Mouse (Mus musculus) MEL (cell line): ENCODE measurements around the gene Dnajb1. TPM values are rescaled to one million over a fixed set of nuclear protein-coding genes. Genes with fewer than 3 reads are reported as not detected.

Experiments used
- DNase-seq: peaks from one replicate; pipeline ENCODE4 v3.0.0; 2011; ENCODE audit warnings: low read depth, low spot score
- H3K27ac ChIP-seq: 2 replicates; pipeline ENCODE4 v1.5.1; 2012; ENCODE audit warnings: low read depth, mild to moderate bottlenecking, control low read depth, low read length, moderate library complexity; ENCODE audit not compliant: control insufficient read depth
- H3K27me3 ChIP-seq, 2 experiments: fragments of 150-350 bp in 1 of 2; sonication (generic) in 1 of 2; 2 replicates each; pipeline ENCODE4 v1.6.1; 2012; ENCODE audit warnings: low read length in 2 of 2, mild to moderate bottlenecking in 2 of 2, improper control_type of control experiment in 1 of 2, moderate library complexity in 1 of 2; ENCODE audit not compliant: insufficient read depth in 2 of 2, control insufficient read depth in 1 of 2
- H3K36me3 ChIP-seq, 2 experiments: 2 replicates each; pipeline ENCODE4 v1.6.1; 2012 to 2014; ENCODE audit warnings: low read length in 2 of 2, improper control_type of control experiment in 1 of 2, inconsistent platforms in 1 of 2, mild to moderate bottlenecking in 1 of 2; ENCODE audit not compliant: insufficient read depth in 2 of 2, control insufficient read depth in 1 of 2
- H3K4me1 ChIP-seq, 2 experiments: fragments of 150-350 bp in 1 of 2; sonication (generic) in 1 of 2; 2 replicates each; pipeline ENCODE4 v1.6.1; 2012; ENCODE audit warnings: low read length in 2 of 2, improper control_type of control experiment in 1 of 2, mild to moderate bottlenecking in 1 of 2; ENCODE audit not compliant: insufficient read depth in 2 of 2, control insufficient read depth in 1 of 2
- H3K4me3 ChIP-seq, 2 experiments: fragments of 150-350 bp in 1 of 2; sonication (generic) in 1 of 2; 2 replicates each; pipeline ENCODE4 v1.5.1; 2012; ENCODE audit warnings: low read depth in 2 of 2, low read length in 2 of 2, mild to moderate bottlenecking in 2 of 2, moderate library complexity in 2 of 2, control low read depth in 1 of 2, improper control_type of control experiment in 1 of 2; ENCODE audit not compliant: control insufficient read depth in 1 of 2, insufficient read depth in 1 of 2
- H3K79me2 ChIP-seq: 2 replicates; pipeline ENCODE4 v1.6.1; 2012; ENCODE audit warnings: mild to moderate bottlenecking, low read length, moderate library complexity; ENCODE audit not compliant: control insufficient read depth, poor library complexity, insufficient read depth
- H3K9ac ChIP-seq: 2 replicates; pipeline ENCODE4 v1.6.1; 2012; ENCODE audit warnings: low read depth, mild to moderate bottlenecking, control low read depth, low read length, moderate library complexity; ENCODE audit not compliant: control insufficient read depth, poor library complexity, severe bottlenecking
- H3K9me3 ChIP-seq: fragments of 150-350 bp; sonication (generic); replicated peaks from 2 replicates; pipeline ENCODE4 v1.6.1; 2012; ENCODE audit warnings: mild to moderate bottlenecking, low read length, improper control_type of control experiment, moderate library complexity; ENCODE audit not compliant: insufficient read depth
- BHLHE40 ChIP-seq: IDR thresholded peaks from 2 replicates; pipeline ENCODE4 v1.6.1; 2012; ENCODE audit warnings: low read depth, mild to moderate bottlenecking, inconsistent platforms, low read length, improper control_type of control experiment, borderline replicate concordance
- CHD1 ChIP-seq: IDR thresholded peaks from 2 replicates; pipeline ENCODE4 v1.6.1; 2012; ENCODE audit warnings: low read depth, mild to moderate bottlenecking, inconsistent platforms, low read length, improper control_type of control experiment
- CHD2 ChIP-seq: IDR thresholded peaks from 2 replicates; pipeline ENCODE4 v1.6.1; 2011; ENCODE audit warnings: low read length, improper control_type of control experiment
- CTCF ChIP-seq, 3 experiments: IDR thresholded peaks in 2 of 3; conservative IDR thresholded peaks in 1 of 3; 2 replicates each; pipeline ENCODE4 v1.5.1; 2011 to 2012; ENCODE audit warnings: low read length in 3 of 3, low read depth in 2 of 3, mild to moderate bottlenecking in 2 of 3, improper control_type of control experiment in 1 of 3, inconsistent platforms in 1 of 3, mixed read lengths in 1 of 3, moderate library complexity in 1 of 3; ENCODE audit not compliant: control insufficient read depth in 1 of 3, insufficient read depth in 1 of 3, poor library complexity in 1 of 3, severe bottlenecking in 1 of 3
- ETS1 ChIP-seq: IDR thresholded peaks from 2 replicates; pipeline ENCODE4 v1.6.1; 2012; ENCODE audit warnings: low read depth, mild to moderate bottlenecking, inconsistent platforms, low read length, improper control_type of control experiment, moderate library complexity
- GATA1 ChIP-seq: IDR thresholded peaks from 2 replicates; pipeline ENCODE4 v1.6.1; 2011; ENCODE audit warnings: low read depth, low read length, improper control_type of control experiment
- HCFC1 ChIP-seq: IDR thresholded peaks from 2 replicates; pipeline ENCODE4 v1.6.1; 2012; ENCODE audit warnings: low read depth, mild to moderate bottlenecking, inconsistent platforms, low read length, improper control_type of control experiment, moderate library complexity
- JUND ChIP-seq: IDR thresholded peaks from 2 replicates; pipeline ENCODE4 v1.6.1; 2011; ENCODE audit warnings: low read depth, mild to moderate bottlenecking, improper control_type of control experiment, low read length
- KAT2A ChIP-seq: conservative IDR thresholded peaks from 2 replicates; pipeline ENCODE4 v1.6.1; 2012; ENCODE audit warnings: low read depth, low read length, improper control_type of control experiment, inconsistent platforms
- MAX ChIP-seq: IDR thresholded peaks from 2 replicates; pipeline ENCODE4 v1.6.1; 2011; ENCODE audit warnings: low read length, improper control_type of control experiment
- MAZ ChIP-seq: IDR thresholded peaks from 2 replicates; pipeline ENCODE4 v1.6.1; 2012; ENCODE audit warnings: low read depth, mild to moderate bottlenecking, inconsistent platforms, low read length, improper control_type of control experiment
- MEF2A ChIP-seq: IDR thresholded peaks from 2 replicates; pipeline ENCODE4 v1.6.1; 2014; ENCODE audit warnings: low read depth, mild to moderate bottlenecking, inconsistent platforms, low read length, improper control_type of control experiment; ENCODE audit not compliant: poor library complexity, insufficient replicate concordance, severe bottlenecking; ENCODE audit errors: extremely low read depth
- MXI1 ChIP-seq: IDR thresholded peaks from 2 replicates; pipeline ENCODE4 v1.6.1; 2011; ENCODE audit warnings: mild to moderate bottlenecking, low read depth, low read length, improper control_type of control experiment
- NELFE ChIP-seq: IDR thresholded peaks from 2 replicates; pipeline ENCODE4 v1.6.1; 2011; ENCODE audit warnings: low read depth, low read length, improper control_type of control experiment
- NRF1 ChIP-seq: IDR thresholded peaks from 2 replicates; pipeline ENCODE4 v1.6.1; 2014; ENCODE audit warnings: low read depth, mild to moderate bottlenecking, inconsistent platforms, low read length, improper control_type of control experiment, moderate library complexity; ENCODE audit not compliant: poor library complexity, insufficient read depth, severe bottlenecking
- POLR2A ChIP-seq, 2 experiments: IDR thresholded peaks; 2 replicates each; pipeline ENCODE4 v1.6.1; 2011 to 2012; ENCODE audit warnings: low read length in 2 of 2, mild to moderate bottlenecking in 2 of 2, control low read depth in 1 of 2, improper control_type of control experiment in 1 of 2, low read depth in 1 of 2, moderate library complexity in 1 of 2; ENCODE audit not compliant: control insufficient read depth in 1 of 2, insufficient read depth in 1 of 2, poor library complexity in 1 of 2
- POLR2AphosphoS2 ChIP-seq: IDR thresholded peaks from 2 replicates; pipeline ENCODE4 v1.6.1; 2011; ENCODE audit warnings: low read length, improper control_type of control experiment
- POLR2AphosphoS5 ChIP-seq: IDR thresholded peaks from 2 replicates; pipeline ENCODE4 v1.6.1; 2012; ENCODE audit warnings: low read depth, borderline replicate concordance, mild to moderate bottlenecking, inconsistent platforms, low read length, moderate library complexity, mixed read lengths
- SIN3A ChIP-seq: IDR thresholded peaks from 2 replicates; pipeline ENCODE4 v1.6.1; 2012; ENCODE audit warnings: low read length, improper control_type of control experiment, inconsistent platforms
- SMC3 ChIP-seq: IDR thresholded peaks from 2 replicates; pipeline ENCODE4 v1.6.1; 2011; ENCODE audit warnings: low read depth, low read length, improper control_type of control experiment
- TBP ChIP-seq: IDR thresholded peaks from 2 replicates; pipeline ENCODE4 v1.8.0; 2011; ENCODE audit warnings: low read depth, low read length, improper control_type of control experiment
- TCF12 ChIP-seq: IDR thresholded peaks from 2 replicates; pipeline ENCODE4 v1.6.1; 2014; ENCODE audit warnings: low read depth, mild to moderate bottlenecking, inconsistent platforms, low read length, improper control_type of control experiment, moderate library complexity
- UBTF ChIP-seq: IDR thresholded peaks from 2 replicates; pipeline ENCODE4 v1.6.1; 2012; ENCODE audit warnings: low read depth, mild to moderate bottlenecking, inconsistent platforms, low read length, improper control_type of control experiment, moderate library complexity, borderline replicate concordance; ENCODE audit not compliant: insufficient read depth
- ZC3H11A ChIP-seq: IDR thresholded peaks from 2 replicates; pipeline ENCODE4 v1.6.1; 2012; ENCODE audit warnings: low read depth, mild to moderate bottlenecking, inconsistent platforms, low read length, improper control_type of control experiment
- ZKSCAN1 ChIP-seq: IDR thresholded peaks from 2 replicates; pipeline ENCODE4 v1.6.1; 2012; ENCODE audit warnings: low read depth, mild to moderate bottlenecking, inconsistent platforms, low read length, improper control_type of control experiment, moderate library complexity
- ZMIZ1 ChIP-seq: IDR thresholded peaks from 2 replicates; pipeline ENCODE4 v1.6.1; 2012; ENCODE audit warnings: low read depth, mild to moderate bottlenecking, inconsistent platforms, low read length, improper control_type of control experiment, moderate library complexity
- polyA plus RNA-seq, 2 experiments: library from polyadenylated mRNA; stranded (reverse) in 1 of 2; unstranded in 1 of 2; fragments of >175 nt in 1 of 2; fragments of >200 nt in 1 of 2; gene quantifications; 2 replicates each; pipeline versions ENCODE4 v1.2.1 to v1.2.4; 2012; ENCODE audit warnings: low replicate concordance in 2 of 2, low read depth in 1 of 2; ENCODE audit not compliant: insufficient read length in 2 of 2, insufficient read depth in 1 of 2, missing spikeins in 1 of 2
- total RNA-seq: library from RNA; depleted of rRNA; stranded (reverse); fragments of 300-350 nt; gene quantifications from 2 replicates; pipeline ENCODE4 v1.2.3, GENCODE M21; 2012

Gene Dnajb1
- total and polyA plus RNA-seq, 3 experiments: 43.2 to 56.6 TPM; not detected in 1

DNA sequence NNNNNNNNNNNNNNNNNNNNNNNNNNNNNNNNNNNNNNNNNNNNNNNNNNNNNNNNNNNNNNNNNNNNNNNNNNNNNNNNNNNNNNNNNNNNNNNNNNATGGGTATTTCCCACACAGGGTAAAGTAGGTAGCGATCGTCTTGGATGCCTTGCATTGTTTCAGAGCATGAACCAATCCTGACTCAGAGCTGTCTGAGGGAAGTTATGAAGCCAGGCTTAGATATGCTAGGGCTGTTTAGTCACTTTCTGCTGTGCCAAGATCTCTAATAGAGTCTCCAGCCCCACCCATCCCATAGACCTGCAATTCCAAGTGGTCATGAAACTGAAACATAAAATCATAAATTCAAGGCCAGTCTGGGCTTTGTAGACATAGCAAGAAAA is 5.4 kb upstream of the Dnajb1 start:
- Histone ChIP-seq H3K27ac (0 out of 2 replicates have a peak overlapping the region, but pooled peaks have one; percentile 11), H3K36me3 (peaks cover 0 to 18% of the 10 kb centered on the region in 2 experiments; a peak in 2 of 4 replicates), H3K27me3 (no peaks in the 10 kb centered on the region), H3K79me2 (peaks cover 5% of the 10 kb centered on the region), H3K9me3 (no peaks in the 10 kb centered on the region), H3K4me3 (no peak overlapping the region), H3K4me1 (peaks cover 14 to 32% of the 10 kb centered on the region in 2 experiments), H3K9ac (no peak overlapping the region)
- TF ChIP-seq CHD1 (no peak), POLR2AphosphoS2 (no peak), ZC3H11A (no peak), ETS1 (no peak), MAX (no peak), MEF2A (no peak), MXI1 (no peak), CTCF (IDR thresholded peaks at IDR 0.05 in 2 of 3, conservative IDR thresholded peaks at IDR 0.05 in 1 of 3; ENCODE audit: control insufficient read depth in 1 of 3, insufficient read depth in 1 of 3, low read depth in 2 of 3, low read length in 3 of 3, poor library complexity in 1 of 3, severe bottlenecking in 1 of 3) (no peak), CHD2 (no peak), NRF1 (no peak), POLR2AphosphoS5 (no peak), ZMIZ1 (no peak), SMC3 (no peak), MAZ (no peak), TBP (no peak), GATA1 (no peak), TCF12 (no peak), ZKSCAN1 (no peak), UBTF (no peak), KAT2A (no peak)
- peak; percentile 58 for DNase-seq

DNA sequence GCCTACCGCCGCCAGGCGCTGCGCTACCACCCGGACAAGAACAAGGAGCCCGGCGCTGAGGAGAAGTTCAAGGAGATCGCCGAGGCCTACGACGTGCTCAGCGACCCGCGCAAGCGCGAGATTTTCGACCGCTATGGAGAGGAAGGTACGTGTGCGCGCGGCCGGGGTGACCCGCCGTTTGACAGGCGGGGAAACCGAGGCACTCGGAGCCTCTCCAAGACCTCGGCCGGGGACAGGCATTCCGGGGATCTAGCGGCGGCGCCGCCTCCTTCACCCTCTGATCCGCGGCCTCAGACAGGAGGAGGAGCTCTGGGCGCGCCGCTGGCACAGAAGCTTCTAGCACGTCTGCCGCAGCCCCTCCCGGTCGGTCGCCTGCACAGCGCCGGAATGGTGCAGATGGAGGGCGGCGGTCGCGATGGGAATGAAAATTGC is 421 bp downstream of the Dnajb1 start:
- Histone ChIP-seq H3K36me3 (peaks cover 13 to 14% of the 10 kb centered on the region in 2 experiments), H3K9ac (peak overlapping the region; percentile 92), H3K4me1 (peaks cover 7 to 18% of the 10 kb centered on the region in 2 experiments), H3K9me3 (no peaks in the 10 kb centered on the region), H3K27me3 (no peaks in the 10 kb centered on the region), H3K4me3 (peak overlapping the region; percentile 93 to 98)
- peak; percentile 88 for DNase-seq
- TF ChIP-seq NELFE (no peak), JUND (no peak), ETS1 (no peak; the same call in 1 of the 2 replicates), MAX (peak; percentile 22; the same call in 1 of the 2 replicates), MAZ (no peak; the same call in 1 of the 2 replicates), POLR2A (IDR thresholded peaks at IDR 0.05; ENCODE audit: control insufficient read depth in 1 of 2, insufficient read depth in 1 of 2, low read depth in 1 of 2, low read length in 2 of 2, poor library complexity in 1 of 2) (peak in 1 of 2 experiments; percentile 21; a peak in 1 of 4 replicates), NRF1 (peak; percentile 71), BHLHE40 (no peak), MXI1 (peak; percentile 13; the same call in 1 of the 2 replicates), SIN3A (peak; percentile 9), HCFC1 (0 out of 2 replicates have a peak, but pooled peaks have one; percentile 5), TCF12 (no peak)
- TF ChIP-seq, all 39 proteins: peak for 6
- Histone ChIP-seq H3K27ac (peak overlapping the region; percentile 87), H3K79me2 (peaks cover 37% of the 10 kb centered on the region)
